Comparison of ENCODE assay signal across 14 mouse cellular contexts in genomic region chr17:47528919-47529318, GRCm38 (mm10). TPM values are rescaled to one million over a fixed set of nuclear protein-coding genes. Genes with fewer than 3 reads are reported as not detected.
DNase-seq lines count a peak whose midpoint lies in the region; ATAC-seq lines count a peak whose summit lies in the region.
"Had no signal": no experiment of that assay in that cellular context is flagged by ENCODE, and none has a peak within 500 bp of the region (broad histone marks: within the 10 kb centered on the region; RNA-seq: fewer than 3 reads in every experiment).

No protein-coding gene starts in this region.

- no peak overlapping the region for H3K9ac ChIP-seq in hindbrain, embryonic 16.5 days (ENCODE audit: low read depth, low read length)
- no peak overlapping the region for H3K9ac ChIP-seq in midbrain, embryonic 13.5 days (replicated peaks)
- H3K9ac ChIP-seq in midbrain, embryonic 15.5 days, result no peak overlapping the region
- no peak overlapping the region for H3K9ac ChIP-seq in embryonic facial prominence, embryonic 14.5 days (ENCODE audit: low read depth, low read length)
- 0 out of 2 replicates have a peak overlapping the region, but pooled peaks have one; percentile 4 for H3K9ac ChIP-seq in stomach, embryonic 16.5 days (ENCODE audit: low read length)

- H3K27me3 ChIP-seq in hindbrain, embryonic 10.5 days (ENCODE audit: insufficient read depth, poor library complexity, severe bottlenecking), result no peaks in the 10 kb centered on the region
- no peaks in the 10 kb centered on the region for H3K27me3 ChIP-seq in hindbrain, embryonic 16.5 days (replicated peaks; ENCODE audit: control insufficient read depth, insufficient read depth, low read length)
- H3K27me3 ChIP-seq in midbrain, embryonic 13.5 days, result no peaks in the 10 kb centered on the region
- no peaks in the 10 kb centered on the region for H3K27me3 ChIP-seq in midbrain, embryonic 15.5 days (replicated peaks)
- no peaks in the 10 kb centered on the region for H3K27me3 ChIP-seq in embryonic facial prominence, embryonic 14.5 days (replicated peaks; ENCODE audit: control insufficient read depth, insufficient read depth, low read length)
- no peaks in the 10 kb centered on the region for H3K27me3 ChIP-seq in stomach, embryonic 16.5 days (ENCODE audit: control insufficient read depth, insufficient read depth, low read length)

- H3K27ac ChIP-seq in hindbrain, embryonic 10.5 days, result peak overlapping the region; percentile 87
- H3K27ac ChIP-seq in hindbrain, embryonic 16.5 days (ENCODE audit: low read depth, low read length), result no peak overlapping the region
- no peak overlapping the region for H3K27ac ChIP-seq in midbrain, embryonic 13.5 days
- no peak overlapping the region for H3K27ac ChIP-seq in midbrain, embryonic 15.5 days
- H3K27ac ChIP-seq in embryonic facial prominence, embryonic 14.5 days (replicated peaks; ENCODE audit: low read depth, low read length), result peak overlapping the region; percentile 94; the same call in 1 of the 2 replicates
- H3K27ac ChIP-seq in stomach, embryonic 16.5 days (ENCODE audit: low read length), result no peak overlapping the region

- H3K9me3 ChIP-seq in hindbrain, embryonic 10.5 days, result no peaks in the 10 kb centered on the region
- H3K9me3 ChIP-seq in hindbrain, embryonic 16.5 days (ENCODE audit: control insufficient read depth, low read length), result no peaks in the 10 kb centered on the region
- no peaks in the 10 kb centered on the region for H3K9me3 ChIP-seq in midbrain, embryonic 13.5 days
- no peaks in the 10 kb centered on the region for H3K9me3 ChIP-seq in midbrain, embryonic 15.5 days
- H3K9me3 ChIP-seq in embryonic facial prominence, embryonic 14.5 days (ENCODE audit: control insufficient read depth, low read length), result no peaks in the 10 kb centered on the region
- H3K9me3 ChIP-seq in stomach, embryonic 16.5 days (replicated peaks; ENCODE audit: control insufficient read depth, low read length), result no peaks in the 10 kb centered on the region

- no peaks in the 10 kb centered on the region for H3K36me3 ChIP-seq in hindbrain, embryonic 10.5 days
- H3K36me3 ChIP-seq in hindbrain, embryonic 16.5 days (ENCODE audit: control insufficient read depth, insufficient read depth, low read length), result no peaks in the 10 kb centered on the region
- no peaks in the 10 kb centered on the region for H3K36me3 ChIP-seq in midbrain, embryonic 13.5 days
- no peaks in the 10 kb centered on the region for H3K36me3 ChIP-seq in midbrain, embryonic 15.5 days (replicated peaks)
- H3K36me3 ChIP-seq in embryonic facial prominence, embryonic 14.5 days (ENCODE audit: control insufficient read depth, insufficient read depth, low read length), result no peaks in the 10 kb centered on the region
- no peaks in the 10 kb centered on the region for H3K36me3 ChIP-seq in stomach, embryonic 16.5 days (ENCODE audit: control insufficient read depth, insufficient read depth, low read length)

- H3K4me3 ChIP-seq in hindbrain, embryonic 10.5 days, result no peak overlapping the region
- H3K4me3 ChIP-seq in hindbrain, embryonic 16.5 days (ENCODE audit: low read length), result no peak overlapping the region
- no peak overlapping the region for H3K4me3 ChIP-seq in midbrain, embryonic 13.5 days (replicated peaks)
- no peak overlapping the region for H3K4me3 ChIP-seq in midbrain, embryonic 15.5 days
- no peak overlapping the region for H3K4me3 ChIP-seq in embryonic facial prominence, embryonic 14.5 days (ENCODE audit: low read depth, low read length)
- no peak overlapping the region for H3K4me3 ChIP-seq in stomach, embryonic 16.5 days (replicated peaks; ENCODE audit: low read length)

- ATAC-seq in hindbrain, embryonic 16.5 days, result no peak
- ATAC-seq in midbrain, embryonic 13.5 days, result peak; percentile 63
- no peak for ATAC-seq in midbrain, embryonic 15.5 days (replicated peaks)
- no peak; the same call in 1 of the 2 replicates for ATAC-seq in embryonic facial prominence, embryonic 14.5 days (ENCODE audit: low read depth)
- no peak for ATAC-seq in stomach, embryonic 16.5 days (ENCODE audit: insufficient read depth, low FRiP score)
- ATAC-seq: activated CD4-positive, CD25-positive, alpha-beta regulatory T cell, adult 4 months had no signal

- H3K4me1 ChIP-seq in hindbrain, embryonic 10.5 days (replicated peaks), result peaks cover 37% of the 10 kb centered on the region
- H3K4me1 ChIP-seq in hindbrain, embryonic 16.5 days (ENCODE audit: control insufficient read depth, insufficient read depth, low read depth, low read length), result no peaks in the 10 kb centered on the region
- H3K4me1 ChIP-seq in midbrain, embryonic 13.5 days (replicated peaks), result peaks cover 15% of the 10 kb centered on the region
- H3K4me1 ChIP-seq in midbrain, embryonic 15.5 days, result peaks cover 6% of the 10 kb centered on the region; the same call in 1 of the 2 replicates
- H3K4me1 ChIP-seq in embryonic facial prominence, embryonic 14.5 days (ENCODE audit: control insufficient read depth, insufficient read depth, low read length), result peaks cover 27% of the 10 kb centered on the region
- H3K4me1 ChIP-seq in stomach, embryonic 16.5 days (ENCODE audit: control insufficient read depth, insufficient read depth, low read length), result peaks cover 35% of the 10 kb centered on the region

- no peak overlapping the region for H3K4me2 ChIP-seq in hindbrain, embryonic 16.5 days (ENCODE audit: low read length)
- H3K4me2 ChIP-seq in midbrain, embryonic 13.5 days (replicated peaks), result no peak overlapping the region
- no peak overlapping the region for H3K4me2 ChIP-seq in midbrain, embryonic 15.5 days
- no peak overlapping the region for H3K4me2 ChIP-seq in embryonic facial prominence, embryonic 14.5 days (ENCODE audit: low read depth, low read length)
- H3K4me2 ChIP-seq in stomach, embryonic 16.5 days (ENCODE audit: low read depth, low read length), result no peak overlapping the region

- DNase-seq in hindbrain, embryonic 10.5 days (ENCODE audit: low spot score), result no peak
- no peak for DNase-seq in embryonic facial prominence, embryonic 14.5 days (ENCODE audit: low spot score)
- DNase-seq in kidney, adult 18-20 months, result no peak
- DNase-seq: cerebellum, postnatal 36 days; heart, postnatal 4 days; kidney, postnatal 10 days; layer of hippocampus, postnatal 36 days; lung, adult 2 months; right cerebral cortex, postnatal 4 days had no signal

- WGBS in hindbrain, embryonic 10.5 days, result 71% methylated on average over 8 of the region's 8 CpGs
- WGBS in hindbrain, embryonic 16.5 days, result 50% methylated on average over 8 of the region's 8 CpGs
- WGBS in midbrain, embryonic 13.5 days, result 58% methylated on average over 8 of the region's 8 CpGs
- 54% methylated on average over 8 of the region's 8 CpGs for WGBS in midbrain, embryonic 15.5 days
- 58% methylated on average over 8 of the region's 8 CpGs for WGBS in embryonic facial prominence, embryonic 14.5 days
- WGBS in stomach, embryonic 16.5 days, result 70% methylated on average over 8 of the region's 8 CpGs

RNA-seq across cellular contexts. Expression of gene Ccnd3, which starts 24.1 kb away (rescaled TPM):
- 289 and 330 TPM in 2 replicates for polyA plus RNA-seq in hindbrain, embryonic 10.5 days (2016; fragmentation: Nextera tagmentation; extraction: Ambion mirVana)
- 81.7 and 99.9 TPM in 2 replicates for polyA plus RNA-seq in hindbrain, embryonic 16.5 days (2015; fragmentation: Nextera tagmentation; extraction: Ambion mirVana)
- 60.4 and 71.4 TPM in 2 replicates for polyA plus RNA-seq in midbrain, embryonic 13.5 days (2015; fragmentation: Nextera tagmentation; extraction: Ambion mirVana)
- 74.0 and 87.8 TPM in 2 replicates for polyA plus RNA-seq in midbrain, embryonic 15.5 days (2015; fragmentation: Nextera tagmentation; extraction: Ambion mirVana)
- polyA plus RNA-seq in embryonic facial prominence, embryonic 14.5 days (2014; fragmentation: Nextera tagmentation; extraction: Ambion mirVana), result 519 TPM in 2 replicates
- polyA plus RNA-seq in stomach, embryonic 16.5 days (2015; fragmentation: Nextera tagmentation; extraction: Ambion mirVana), result 334 and 340 TPM in 2 replicates

RNA-seq across cellular contexts. Expression of gene Taf8, which starts 26.8 kb away (rescaled TPM):
- 32.5 and 36.0 TPM in 2 replicates for polyA plus RNA-seq in hindbrain, embryonic 10.5 days (2016; fragmentation: Nextera tagmentation; extraction: Ambion mirVana)
- polyA plus RNA-seq in hindbrain, embryonic 16.5 days (2015; fragmentation: Nextera tagmentation; extraction: Ambion mirVana), result 20.0 and 20.5 TPM in 2 replicates
- 24.6 and 27.3 TPM in 2 replicates for polyA plus RNA-seq in midbrain, embryonic 13.5 days (2015; fragmentation: Nextera tagmentation; extraction: Ambion mirVana)
- polyA plus RNA-seq in midbrain, embryonic 15.5 days (2015; fragmentation: Nextera tagmentation; extraction: Ambion mirVana), result 22.0 and 22.4 TPM in 2 replicates
- polyA plus RNA-seq in embryonic facial prominence, embryonic 14.5 days (2014; fragmentation: Nextera tagmentation; extraction: Ambion mirVana), result 19.5 and 24.3 TPM in 2 replicates
- polyA plus RNA-seq in stomach, embryonic 16.5 days (2015; fragmentation: Nextera tagmentation; extraction: Ambion mirVana), result 25.7 and 27.3 TPM in 2 replicates

Comparison
In these comparisons a context has a peak if more than half of its experiments do, and no peak if none do; other contexts are left out.
1. H3K27ac ChIP-seq: peak in hindbrain, embryonic 10.5 days (single experiment) and embryonic facial prominence, embryonic 14.5 days (single experiment); none in hindbrain, embryonic 16.5 days (single experiment), midbrain, embryonic 13.5 days (single experiment), midbrain, embryonic 15.5 days (single experiment) and stomach, embryonic 16.5 days (single experiment).